10 mouse cellular contexts compared by ENCODE assay signal in the genomic region with DNA sequence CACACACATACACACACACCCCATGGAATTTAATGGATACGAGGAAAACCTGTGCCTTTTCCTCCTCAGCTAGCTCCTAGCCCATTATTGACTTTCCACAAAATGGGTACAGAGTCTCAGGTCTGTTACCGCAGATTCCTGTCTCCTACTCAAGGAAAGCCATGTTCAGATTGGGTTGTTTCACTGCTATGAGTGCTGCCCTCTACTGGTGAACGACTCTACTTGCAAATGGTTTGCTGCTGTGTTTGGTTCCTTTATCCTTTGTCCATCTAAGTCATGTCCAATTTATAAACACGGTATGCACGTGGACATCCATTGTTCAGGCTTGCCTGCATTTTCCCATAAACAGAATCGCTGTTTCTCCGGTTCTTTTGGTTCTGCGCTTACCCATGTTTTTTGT.
DNase-seq lines count a peak whose midpoint lies in the region; ATAC-seq and TF ChIP-seq lines count a peak whose summit lies in the region.
"Had no signal": no experiment of that assay in that cellular context is flagged by ENCODE, and none has a peak within 500 bp of the region (broad histone marks: within the 10 kb centered on the region; RNA-seq: fewer than 3 reads in every experiment).

No protein-coding gene starts in this region.

- no peaks in the 10 kb centered on the region for H3K9me3 ChIP-seq in heart, postnatal 0 days (replicated peaks; ENCODE audit: control insufficient read depth, low read length)
- H3K9me3 ChIP-seq in limb, embryonic 11.5 days (ENCODE audit: control insufficient read depth, low read length) = no peaks in the 10 kb centered on the region
- no peaks in the 10 kb centered on the region for H3K9me3 ChIP-seq in midbrain, embryonic 13.5 days
- H3K9me3 ChIP-seq: embryonic facial prominence, embryonic 15.5 days; limb, embryonic 12.5 days had no signal

- no peak overlapping the region for H3K4me2 ChIP-seq in heart, postnatal 0 days (ENCODE audit: low read depth, low read length)
- H3K4me2 ChIP-seq in limb, embryonic 11.5 days (ENCODE audit: low read depth, severe bottlenecking) = no peak overlapping the region
- no peak overlapping the region for H3K4me2 ChIP-seq in midbrain, embryonic 13.5 days (replicated peaks)
- H3K4me2 ChIP-seq: embryonic facial prominence, embryonic 15.5 days; limb, embryonic 12.5 days had no signal

- no peak for TF ChIP-seq POLR2A in brain, embryonic 14.5 days (IDR thresholded peaks at IDR 0.05; ENCODE audit: borderline replicate concordance, extremely low read depth, insufficient read depth, insufficient read length, poor library complexity, severe bottlenecking)

- TF ChIP-seq EP300 in heart, postnatal 0 days (IDR thresholded peaks at IDR 0.05; ENCODE audit: low read depth) = no peak

- ATAC-seq in heart, postnatal 0 days (ENCODE audit: insufficient read depth, low read depth) = no peak
- ATAC-seq in limb, embryonic 11.5 days (ENCODE audit: insufficient number of reproducible peaks, low FRiP score, low TSS enrichment, low read depth) = no peak
- no peak for ATAC-seq in midbrain, embryonic 13.5 days

- H3K9ac ChIP-seq in heart, postnatal 0 days (replicated peaks; ENCODE audit: low read depth, low read length) = no peak overlapping the region
- no peak overlapping the region for H3K9ac ChIP-seq in limb, embryonic 11.5 days (ENCODE audit: low read length)
- H3K9ac ChIP-seq in midbrain, embryonic 13.5 days (replicated peaks) = no peak overlapping the region
- H3K9ac ChIP-seq: embryonic facial prominence, embryonic 15.5 days; limb, embryonic 12.5 days had no signal

- H3K27ac ChIP-seq in heart, postnatal 0 days (ENCODE audit: low read depth) = no peak overlapping the region
- H3K27ac ChIP-seq in limb, embryonic 11.5 days (replicated peaks; ENCODE audit: low read depth, low read length) = no peak overlapping the region
- no peak overlapping the region for H3K27ac ChIP-seq in midbrain, embryonic 13.5 days
- H3K27ac ChIP-seq: embryonic facial prominence, embryonic 15.5 days; limb, embryonic 12.5 days had no signal

- peak; percentile 58 for TF ChIP-seq CTCF in heart, postnatal 0 days (IDR thresholded peaks at IDR 0.05; ENCODE audit: low read depth)
- TF ChIP-seq CTCF in brain, embryonic 14.5 days (IDR thresholded peaks at IDR 0.05; ENCODE audit: borderline replicate concordance, extremely low read depth, insufficient read depth, insufficient read length) = peak; percentile 57; the same call in 1 of the 2 replicates

- WGBS in heart, postnatal 0 days = 44% methylated on average over 8 of the region's 8 CpGs
- WGBS in limb, embryonic 11.5 days = 36% methylated on average over 8 of the region's 8 CpGs
- 42% methylated on average over 8 of the region's 8 CpGs for WGBS in midbrain, embryonic 13.5 days

- H3K4me1 ChIP-seq in heart, postnatal 0 days (ENCODE audit: control insufficient read depth, insufficient read depth) = no peaks in the 10 kb centered on the region
- H3K4me1 ChIP-seq in limb, embryonic 11.5 days (ENCODE audit: control insufficient read depth, insufficient read depth, low read length) = no peaks in the 10 kb centered on the region
- no peaks in the 10 kb centered on the region for H3K4me1 ChIP-seq in midbrain, embryonic 13.5 days (replicated peaks)
- H3K4me1 ChIP-seq: embryonic facial prominence, embryonic 15.5 days; limb, embryonic 12.5 days had no signal

- no peaks in the 10 kb centered on the region for H3K27me3 ChIP-seq in heart, postnatal 0 days (ENCODE audit: control insufficient read depth, insufficient read depth, low read length)
- no peaks in the 10 kb centered on the region; the same call in 1 of the 2 replicates for H3K27me3 ChIP-seq in limb, embryonic 11.5 days (ENCODE audit: control insufficient read depth, insufficient read depth, low read length)
- H3K27me3 ChIP-seq in midbrain, embryonic 13.5 days = peaks cover 7% of the 10 kb centered on the region; the same call in 1 of the 2 replicates
- H3K27me3 ChIP-seq: embryonic facial prominence, embryonic 15.5 days had no signal

- intact Hi-C loops in heart, postnatal 25 days (cut with DNase I) = loop anchor here (2.0 to 5.0 kb wide), 2 partner anchors 162 to 210 kb away; no protein-coding TSS in a partner anchor

- H3K36me3 ChIP-seq in heart, postnatal 0 days (replicated peaks; ENCODE audit: control insufficient read depth, insufficient read depth, low read length) = no peaks in the 10 kb centered on the region
- no peaks in the 10 kb centered on the region for H3K36me3 ChIP-seq in limb, embryonic 11.5 days (ENCODE audit: control insufficient read depth, insufficient read depth, low read length)
- H3K36me3 ChIP-seq in midbrain, embryonic 13.5 days = no peaks in the 10 kb centered on the region
- H3K36me3 ChIP-seq: embryonic facial prominence, embryonic 15.5 days; limb, embryonic 12.5 days had no signal

- DNase-seq in heart, postnatal 0 days (ENCODE audit: low spot score) = peak; percentile 22
- DNase-seq in heart, postnatal 25 days (ENCODE audit: low spot score) = no peak
- peak; percentile 6 to 9 for DNase-seq in right cerebral cortex, adult 2 months (ENCODE audit: low spot score in 2 of 2)
- DNase-seq in right cerebral cortex, postnatal 25 days = no peak
- peak; percentile 71 for DNase-seq in brain, embryonic 14.5 days (ENCODE audit: low read depth)
- peak; percentile 51 for DNase-seq in limb, embryonic 11.5 days (ENCODE audit: low spot score)
- DNase-seq in thymus, postnatal 14 days = peak; percentile 27

- H3K4me3 ChIP-seq in heart, postnatal 0 days (ENCODE audit: low read depth, low read length) = no peak overlapping the region
- H3K4me3 ChIP-seq in limb, embryonic 11.5 days (ENCODE audit: low read depth, low read length) = no peak overlapping the region
- no peak overlapping the region for H3K4me3 ChIP-seq in midbrain, embryonic 13.5 days (replicated peaks)
- H3K4me3 ChIP-seq: embryonic facial prominence, embryonic 15.5 days; limb, embryonic 12.5 days had no signal

Comparison
In these comparisons a context has a peak if more than half of its experiments do, and no peak if none do; other contexts are left out.
1. DNase-seq: peak in heart, postnatal 0 days (single experiment), right cerebral cortex, adult 2 months (2 of 2), brain, embryonic 14.5 days (single experiment), limb, embryonic 11.5 days (single experiment) and thymus, postnatal 14 days (single experiment); none in heart, postnatal 25 days (single experiment) and right cerebral cortex, postnatal 25 days (single experiment).